Mouse (Mus musculus) neural tube, embryonic 14.5 days (tissue): Measurements from ENCODE around the gene Helz. TPM values are rescaled to one million over a fixed set of nuclear protein-coding genes. Genes with fewer than 3 reads are reported as not detected.

Source experiments
- microRNA-seq: library from miRNA; unstranded; fragments of <30 nt; microRNA quantifications from one replicate; pipeline ENCODE4, GENCODE M21; 2016
- polyA plus RNA-seq: library from polyadenylated mRNA; unstranded; fragments of >200 nt; fragmentation: Nextera tagmentation; extraction: Ambion mirVana; gene quantifications from 2 replicates; pipeline ENCODE4 v1.2.1, GENCODE M21; 2014

The Helz gene
- polyA plus RNA-seq, 1 experiment from 2014 or later = 21.4 TPM

Small RNA genes lying within 50 kb of the gene (microRNA-seq; reads per million reads assigned to microRNA genes)
- gene Mir6932 = not detected

Other genes with a start within 250 kb of the Helz start
- gene Pitpnc1, start 77.2 kb upstream of the Helz start, polyA plus RNA-seq = 45.2 and 51.3 TPM in 2 replicates
- 159 and 167 TPM in 2 replicates for gene Psmd12, start 68.4 kb upstream of the Helz start, polyA plus RNA-seq
- 1.1 TPM in 1 of 2 replicates, not detected in the other for gene Cacng1, start 168.6 kb downstream of the Helz start, polyA plus RNA-seq
- 62.2 and 67.5 TPM in 2 replicates for gene Cacng4, start 246.6 kb downstream of the Helz start, polyA plus RNA-seq